Mouse (Mus musculus) midbrain, postnatal 0 days (tissue): ENCODE measurements at regions not wholly inside any gene's neighbourhood (a gene's known extent, or its start where the extent isn't known, plus 50 kb on each side); places are given as distances from the start of the nearest gene placed in this dataset.

ENCODE experiments used
- ATAC-seq: fragments of 200-750 bp; cut with Nextera tagmentation; 2 replicates; pipeline ENCODE4 v1.8.0; 2017; ENCODE audit warnings: moderate number of reproducible peaks, mild to moderate bottlenecking, moderate TSS enrichment, moderate library complexity; ENCODE audit not compliant: low FRiP score
- DNase-seq: peaks from one replicate; pipeline ENCODE4 v3.0.0-alpha.2; 2015; ENCODE audit warnings: low spot score
- H3K27ac ChIP-seq: fragments of 300-500 bp; sonication (generic); 2 replicates; pipeline ENCODE4 v1.5.1; 2014; ENCODE audit warnings: low read depth, mild to moderate bottlenecking, low read length, mixed read lengths
- H3K27me3 ChIP-seq: fragments of 300-500 bp; sonication (generic); 2 replicates; pipeline ENCODE4 v1.6.1; 2014; ENCODE audit warnings: low read length, control low read depth, mixed read lengths; ENCODE audit not compliant: insufficient read depth
- H3K36me3 ChIP-seq: fragments of 300-500 bp; sonication (generic); 2 replicates; pipeline ENCODE4 v1.6.1; 2014; ENCODE audit warnings: low read length, control low read depth, mixed read lengths; ENCODE audit not compliant: insufficient read depth
- H3K4me1 ChIP-seq: fragments of 300-500 bp; sonication (generic); 2 replicates; pipeline ENCODE4 v1.6.1; 2014; ENCODE audit warnings: mild to moderate bottlenecking, control low read depth, antibody characterized with exemption, low read length, mixed read lengths; ENCODE audit not compliant: insufficient read depth
- H3K4me2 ChIP-seq: fragments of 300-500 bp; sonication (generic); 2 replicates; pipeline ENCODE4 v1.6.1; 2014; ENCODE audit warnings: low read depth, mild to moderate bottlenecking, low read length, mixed read lengths; ENCODE audit not compliant: poor library complexity, severe bottlenecking
- H3K4me3 ChIP-seq: fragments of 300-500 bp; sonication (generic); 2 replicates; pipeline ENCODE4 v1.5.1; 2014; ENCODE audit warnings: low read depth, mild to moderate bottlenecking, low read length, moderate library complexity
- H3K9ac ChIP-seq: fragments of 300-500 bp; sonication (generic); replicated peaks from 2 replicates; pipeline ENCODE4 v1.6.1; 2014; ENCODE audit warnings: mild to moderate bottlenecking, low read length, moderate library complexity, mixed read lengths; ENCODE audit not compliant: poor library complexity, severe bottlenecking
- H3K9me3 ChIP-seq: fragments of 300-500 bp; sonication (generic); 2 replicates; pipeline ENCODE4 v1.6.1; 2016; ENCODE audit warnings: low read length, control low read depth
- CTCF ChIP-seq: IDR thresholded peaks from 2 replicates; pipeline ENCODE4 v1.5.1; 2016; ENCODE audit warnings: antibody characterized with exemption, mild to moderate bottlenecking
- WGBS: fragments of 180-500 bp; shearing (Covaris S2); extraction: QIAGEN DNeasy Blood & Tissue Kit; methylation state at CpG from one replicate; pipeline ENCODE4 v1.1.7; 2014; 5-methylcytosine and 5-hydroxymethylcytosine counted together

GRCm38 (mm10) chr13:94687295-94687694 is 101.4 kb upstream of the Tbca start:
- ATAC-seq (no peak), DNase-seq (no peak)
- no peak overlapping the region for H3K9ac ChIP-seq
- no peaks in the 10 kb centered on the region for H3K4me1 ChIP-seq
- WGBS, result 67% methylated on average over 5 of the region's 5 CpGs
- H3K27me3 ChIP-seq, result peaks cover 4% of the 10 kb centered on the region; the same call in 1 of the 2 replicates
- no peak overlapping the region for H3K4me3 ChIP-seq
- H3K36me3 ChIP-seq, result no peaks in the 10 kb centered on the region
- peak; percentile 44 for TF ChIP-seq CTCF
- H3K4me2 ChIP-seq, result no peak overlapping the region
- H3K27ac ChIP-seq, result no peak overlapping the region
- H3K9me3 ChIP-seq, result no peaks in the 10 kb centered on the region

- Histone ChIP-seq H3K27me3 (peaks cover 69% of the 10 kb centered on the region), H3K9me3 (no peaks in the 10 kb centered on the region), H3K36me3 (no peaks in the 10 kb centered on the region), H3K4me1 (no peaks in the 10 kb centered on the region), H3K4me2 (no peak overlapping the region), H3K4me3 (no peak overlapping the region), H3K27ac (no peak overlapping the region), H3K9ac (no peak overlapping the region)
- no peak for TF ChIP-seq CTCF
- no peak for ATAC-seq
- WGBS, result 2% methylated on average over 7 of the region's 7 CpGs
- DNase-seq, result no peak
Observed at GRCm38 (mm10) chr13:94706641-94707053, 82.1 kb upstream of the Tbca start.

- Histone ChIP-seq H3K4me1 (no peaks in the 10 kb centered on the region), H3K4me2 (no peak overlapping the region), H3K27ac (no peak overlapping the region), H3K4me3 (no peak overlapping the region), H3K27me3 (peaks cover 72% of the 10 kb centered on the region), H3K9me3 (no peaks in the 10 kb centered on the region), H3K9ac (no peak overlapping the region), H3K36me3 (no peaks in the 10 kb centered on the region)
- no peak for TF ChIP-seq CTCF
- 4% methylated on average over 32 of the region's 32 CpGs for WGBS
- ATAC-seq (no peak), DNase-seq (no peak)
Observed at GRCm38 (mm10) chr13:94707371-94708280, 81.1 kb upstream of the Tbca start.

- Histone ChIP-seq H3K36me3 (no peaks in the 10 kb centered on the region), H3K4me1 (no peaks in the 10 kb centered on the region), H3K9ac (no peak overlapping the region), H3K27me3 (peaks cover 75% of the 10 kb centered on the region), H3K4me2 (no peak overlapping the region), H3K27ac (no peak overlapping the region), H3K4me3 (no peak overlapping the region), H3K9me3 (no peaks in the 10 kb centered on the region)
- 49% methylated on average over 5 of the region's 5 CpGs for WGBS
- no peak for TF ChIP-seq CTCF
- DNase-seq, result no peak
- ATAC-seq, result no peak
Observed at GRCm38 (mm10) chr13:94708786-94709185, 79.9 kb upstream of the Tbca start.

GRCm38 (mm10) chr13:94709691-94710573 is 78.8 kb upstream of the Tbca start:
- peak overlapping the region; percentile 0; the same call in 1 of the 2 replicates for H3K4me3 ChIP-seq
- no peaks in the 10 kb centered on the region for H3K4me1 ChIP-seq
- no peak overlapping the region for H3K9ac ChIP-seq
- no peaks in the 10 kb centered on the region for H3K36me3 ChIP-seq
- peak overlapping the region; percentile 36 for H3K4me2 ChIP-seq
- ATAC-seq, result no peak
- DNase-seq, result no peak
- no peaks in the 10 kb centered on the region for H3K9me3 ChIP-seq
- under 1% methylated on average over 50 of the region's 50 CpGs for WGBS
- TF ChIP-seq CTCF, result peak; percentile 34
- no peak overlapping the region for H3K27ac ChIP-seq
- peaks cover 78% of the 10 kb centered on the region for H3K27me3 ChIP-seq
